Mouse (Mus musculus): ENCODE data around the gene Pttg1ip.

DNA sequence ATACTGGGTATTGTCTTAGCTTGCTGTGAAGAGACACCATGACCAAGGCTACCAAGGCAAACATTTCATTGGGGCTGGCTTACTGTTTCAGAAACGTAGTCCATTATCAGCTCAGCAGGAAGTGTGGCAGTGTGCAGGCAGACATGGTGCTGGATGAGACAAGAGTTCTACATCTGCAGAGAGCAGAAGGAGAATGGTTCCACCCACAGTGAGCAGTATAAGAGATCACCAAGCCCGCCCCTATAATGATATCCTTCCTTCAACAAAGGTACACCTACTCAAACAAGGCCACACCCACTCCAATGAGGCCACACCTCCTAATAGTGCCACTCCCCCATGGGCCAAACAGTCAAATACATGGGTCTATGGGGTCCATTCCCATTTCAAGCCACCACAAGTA is 20.0 kb upstream of the Pttg1ip start:
- TF ChIP-seq EP300 (IDR thresholded peaks at IDR 0.05; ENCODE audit: low read depth) (no peak), CTCF (IDR thresholded peaks at IDR 0.05; ENCODE audit: low read depth) (no peak)

Data from liver, postnatal 0 days (tissue).